Mouse (Mus musculus) lung, embryonic 14.5 days (tissue): Measurements from ENCODE around the gene Sf3b6. TPM values are rescaled to one million over a fixed set of nuclear protein-coding genes. Genes with fewer than 3 reads are reported as not detected.
"Not testable (repeated sequence)": the region's sequence is repeated elsewhere in the genome, so short reads cannot be mapped to it uniquely, and the experiment has no call there.

ENCODE experiments used
- ATAC-seq: fragments of 200-750 bp; cut with Nextera tagmentation; 2 replicates; pipeline ENCODE4 v1.8.0; 2017; ENCODE audit warnings: mild to moderate bottlenecking, moderate TSS enrichment, moderate library complexity; ENCODE audit not compliant: insufficient read depth
- DNase-seq: peaks from one replicate; pipeline ENCODE4 v3.0.0-alpha.2; 2015
- H3K27ac ChIP-seq: fragments of 300-500 bp; sonication (generic); 2 replicates; pipeline ENCODE4 v1.5.1; 2014; ENCODE audit warnings: low read depth, mild to moderate bottlenecking, moderate library complexity
- H3K27me3 ChIP-seq: fragments of 300-500 bp; sonication (generic); 2 replicates; pipeline ENCODE4 v1.6.1; 2014; ENCODE audit warnings: low read length, control low read depth; ENCODE audit not compliant: insufficient read depth
- H3K36me3 ChIP-seq: fragments of 300-500 bp; sonication (generic); 2 replicates; pipeline ENCODE4 v1.6.1; 2014; ENCODE audit warnings: control low read depth; ENCODE audit not compliant: insufficient read depth
- H3K4me1 ChIP-seq: fragments of 300-500 bp; sonication (generic); 2 replicates; pipeline ENCODE4 v1.6.1; 2014; ENCODE audit warnings: antibody characterized with exemption, control low read depth; ENCODE audit not compliant: insufficient read depth
- H3K4me2 ChIP-seq: fragments of 300-500 bp; sonication (generic); 2 replicates; pipeline ENCODE4 v1.6.1; 2014; ENCODE audit warnings: mild to moderate bottlenecking
- H3K4me3 ChIP-seq: fragments of 300-500 bp; sonication (generic); 2 replicates; pipeline ENCODE4 v1.5.1; 2014; ENCODE audit warnings: low read depth, low read length
- H3K9ac ChIP-seq: fragments of 300-500 bp; sonication (generic); 2 replicates; pipeline ENCODE4 v1.6.1; 2014
- H3K9me3 ChIP-seq: fragments of 300-500 bp; sonication (generic); 2 replicates; pipeline ENCODE4 v1.6.1; 2016; ENCODE audit warnings: low read depth, low read length, control low read depth
- CTCF ChIP-seq: IDR thresholded peaks from 2 replicates; pipeline ENCODE4 v1.5.1; 2016; ENCODE audit warnings: antibody characterized with exemption, low read depth
- WGBS: fragments of 180-500 bp; shearing (Covaris S2); extraction: QIAGEN DNeasy Blood & Tissue Kit; methylation state at CpG from one replicate; pipeline ENCODE4 v1.1.7; 2014; 5-methylcytosine and 5-hydroxymethylcytosine counted together
- polyA plus RNA-seq: library from polyadenylated mRNA; unstranded; fragments of >200 nt; fragmentation: Nextera tagmentation; extraction: Ambion mirVana; gene quantifications from 2 replicates; pipeline ENCODE4 v1.2.1, GENCODE M21; 2014

Sf3b6 gene
- polyA plus RNA-seq, 1 experiment from 2014 or later: 261 TPM

DNA sequence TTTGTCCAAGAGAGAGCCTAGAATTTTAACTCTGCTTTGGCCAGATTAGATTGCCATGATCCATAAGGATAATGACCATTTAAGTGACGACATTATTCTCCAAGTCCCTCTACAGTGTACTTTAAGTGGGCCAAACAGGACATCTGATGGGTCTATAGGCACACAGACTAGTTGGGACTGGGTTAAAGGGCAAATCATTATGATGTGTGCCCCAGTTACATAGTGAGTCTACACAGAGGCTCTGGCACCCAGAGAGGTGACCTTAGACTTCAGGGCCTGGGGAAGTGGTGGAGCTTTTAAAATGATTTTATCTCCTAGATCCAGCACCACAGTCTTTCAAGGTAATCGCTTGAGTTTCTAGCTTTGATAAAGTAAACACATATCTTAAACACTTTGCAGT, 37.1 kb upstream of the Sf3b6 start:
- WGBS: 53% methylated on average over 2 of the region's 2 CpGs
- Histone ChIP-seq H3K9ac (no peak overlapping the region), H3K27ac (no peak overlapping the region), H3K27me3 (no peaks in the 10 kb centered on the region), H3K4me1 (no peaks in the 10 kb centered on the region), H3K36me3 (no peaks in the 10 kb centered on the region), H3K4me3 (no peak overlapping the region), H3K4me2 (no peak overlapping the region), H3K9me3 (no peaks in the 10 kb centered on the region)
- DNase-seq: no peak
- no peak for TF ChIP-seq CTCF
- no peak for ATAC-seq

DNA sequence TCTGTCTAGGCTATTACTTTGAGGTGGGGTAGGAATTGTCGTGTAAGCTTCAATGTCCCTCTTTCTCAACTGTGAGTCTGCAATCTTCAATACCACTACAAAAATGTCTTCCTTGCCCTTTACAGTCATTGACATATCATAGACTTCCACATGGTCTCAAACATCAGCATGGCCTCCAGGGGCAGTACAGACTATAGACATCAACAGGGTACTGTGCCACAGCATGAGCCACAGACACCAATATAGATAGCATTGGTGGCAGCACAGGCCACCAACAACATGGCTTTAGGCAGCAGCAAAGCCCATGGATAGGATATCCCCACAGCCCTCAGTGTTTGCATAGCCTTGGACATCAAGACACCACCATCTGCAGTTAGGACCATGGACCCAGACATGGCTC, 36.1 kb upstream of the Sf3b6 start:
- H3K4me3 ChIP-seq: no peak overlapping the region
- no peaks in the 10 kb centered on the region for H3K36me3 ChIP-seq
- H3K27ac ChIP-seq: no peak overlapping the region
- no peaks in the 10 kb centered on the region for H3K27me3 ChIP-seq
- no peaks in the 10 kb centered on the region for H3K4me1 ChIP-seq
- no peak overlapping the region for H3K4me2 ChIP-seq
- WGBS: 84% methylated on average over 1 of the region's 1 CpGs
- no peak for DNase-seq
- H3K9me3 ChIP-seq: no peaks in the 10 kb centered on the region
- TF ChIP-seq CTCF: no peak
- H3K9ac ChIP-seq: no peak overlapping the region
- ATAC-seq: no peak

- 80% methylated on average over 9 of the region's 9 CpGs for WGBS
- ATAC-seq, H3K4me1 ChIP-seq, DNase-seq, H3K27ac ChIP-seq, H3K27me3 ChIP-seq, H3K4me3 ChIP-seq, H3K36me3 ChIP-seq, H3K9ac ChIP-seq, H3K9me3 ChIP-seq, H3K4me2 ChIP-seq: not testable (repeated sequence)
Observed at GRCm38 (mm10) chr12:4781725-4782404, 35.5 kb upstream of the Sf3b6 start.

- ATAC-seq (no peak), DNase-seq (no peak)
- H3K27me3 ChIP-seq: no peaks in the 10 kb centered on the region
- H3K4me1 ChIP-seq: no peaks in the 10 kb centered on the region
- H3K36me3 ChIP-seq: no peaks in the 10 kb centered on the region
- H3K27ac ChIP-seq: no peak overlapping the region
- H3K9ac ChIP-seq: no peak overlapping the region
- no peaks in the 10 kb centered on the region for H3K9me3 ChIP-seq
- no peak overlapping the region for H3K4me2 ChIP-seq
- no peak for TF ChIP-seq CTCF
- no peak overlapping the region for H3K4me3 ChIP-seq
- WGBS: 44% methylated on average over 5 of the region's 5 CpGs
Observed at GRCm38 (mm10) chr12:4783598-4783997, 33.7 kb upstream of the Sf3b6 start.

DNA sequence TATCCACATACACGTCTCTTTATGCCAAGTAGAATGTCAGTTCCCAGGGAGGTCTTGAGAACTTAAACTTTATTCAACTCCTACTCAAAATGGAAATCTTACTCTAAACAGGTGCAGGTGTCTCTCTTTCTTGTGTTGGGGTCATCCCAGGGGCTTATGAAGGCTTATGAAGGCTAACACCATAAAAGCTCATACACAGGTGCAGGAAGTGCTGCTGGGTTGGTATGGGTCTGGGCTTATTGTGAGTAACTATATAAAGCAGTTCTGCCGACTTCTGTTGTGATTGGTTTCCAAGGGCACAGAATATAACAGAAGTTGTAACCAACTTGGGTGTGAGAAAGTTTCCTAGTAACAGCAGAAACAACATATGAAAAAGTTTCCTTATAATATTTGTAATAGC, 32.9 kb upstream of the Sf3b6 start:
- Histone ChIP-seq H3K4me2 (no peak overlapping the region), H3K4me1 (no peaks in the 10 kb centered on the region), H3K27ac (no peak overlapping the region), H3K9me3 (no peaks in the 10 kb centered on the region), H3K27me3 (no peaks in the 10 kb centered on the region), H3K36me3 (no peaks in the 10 kb centered on the region), H3K9ac (no peak overlapping the region), H3K4me3 (no peak overlapping the region)
- ATAC-seq (no peak), DNase-seq (no peak)
- 65% methylated on average over 2 of the region's 2 CpGs for WGBS
- TF ChIP-seq CTCF: no peak

- 95% methylated on average over 25 of the region's 25 CpGs for WGBS
- H3K9ac ChIP-seq, H3K4me3 ChIP-seq, DNase-seq, H3K4me1 ChIP-seq, ATAC-seq, H3K9me3 ChIP-seq, H3K27me3 ChIP-seq, H3K27ac ChIP-seq, H3K4me2 ChIP-seq, H3K36me3 ChIP-seq: not testable (repeated sequence)
Observed at GRCm38 (mm10) chr12:4788128-4788527, 29.2 kb upstream of the Sf3b6 start.

DNA sequence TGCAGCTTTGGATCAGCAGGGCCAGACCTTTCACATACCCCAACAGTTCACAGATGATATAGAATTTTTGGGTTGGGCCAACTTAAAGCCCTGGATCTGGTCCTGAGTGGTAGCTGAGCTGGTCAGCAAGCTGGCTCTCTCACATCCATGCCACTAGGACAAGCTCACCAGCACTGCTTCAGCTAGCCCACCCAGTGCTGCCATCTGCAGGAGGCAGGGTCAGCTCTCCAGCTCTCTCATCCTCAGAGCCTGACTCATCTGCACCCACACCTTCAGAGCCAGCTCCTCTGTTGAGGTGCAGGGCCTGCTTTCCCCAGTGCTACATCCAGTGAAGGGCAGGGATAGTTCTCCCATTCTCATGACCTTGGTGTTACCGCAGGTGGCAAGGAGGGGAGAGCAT, 23.6 kb upstream of the Sf3b6 start:
- Histone ChIP-seq H3K4me3 (no peak overlapping the region), H3K36me3 (no peaks in the 10 kb centered on the region), H3K9me3 (no peaks in the 10 kb centered on the region), H3K27me3 (no peaks in the 10 kb centered on the region), H3K4me1 (no peaks in the 10 kb centered on the region), H3K4me2 (no peak overlapping the region), H3K9ac (no peak overlapping the region), H3K27ac (no peak overlapping the region)
- WGBS: 90% methylated on average over 1 of the region's 1 CpGs
- DNase-seq (peak; percentile 21), ATAC-seq (no peak)
- TF ChIP-seq CTCF: peak; percentile 45

- not testable (repeated sequence) for H3K36me3 ChIP-seq, ATAC-seq, H3K4me1 ChIP-seq, H3K27ac ChIP-seq, H3K9ac ChIP-seq, H3K4me3 ChIP-seq, DNase-seq, H3K9me3 ChIP-seq, H3K4me2 ChIP-seq, H3K27me3 ChIP-seq
- 60% methylated on average over 6 of the region's 6 CpGs for WGBS
Observed at GRCm38 (mm10) chr12:4797471-4797870, 19.9 kb upstream of the Sf3b6 start.
